Mouse (Mus musculus) small intestine, adult 2 months (tissue): Measurements from ENCODE around the gene Srcin1.

Experiments used
- CTCF ChIP-seq: fragments of 200-500 bp; IDR thresholded peaks from 2 replicates; pipeline ENCODE4 v1.5.1; 2012; ENCODE audit warnings: low read depth, mild to moderate bottlenecking, control low read depth, inconsistent platforms, low read length, moderate library complexity, mixed read lengths; ENCODE audit not compliant: insufficient replicate concordance, insufficient read length; ENCODE audit errors: extremely low read depth
- POLR2A ChIP-seq: fragments of 200-500 bp; IDR thresholded peaks from 2 replicates; pipeline ENCODE4 v1.6.1; 2012; ENCODE audit warnings: low read depth, mild to moderate bottlenecking, control low read depth, inconsistent platforms, low read length, moderate library complexity

DNA sequence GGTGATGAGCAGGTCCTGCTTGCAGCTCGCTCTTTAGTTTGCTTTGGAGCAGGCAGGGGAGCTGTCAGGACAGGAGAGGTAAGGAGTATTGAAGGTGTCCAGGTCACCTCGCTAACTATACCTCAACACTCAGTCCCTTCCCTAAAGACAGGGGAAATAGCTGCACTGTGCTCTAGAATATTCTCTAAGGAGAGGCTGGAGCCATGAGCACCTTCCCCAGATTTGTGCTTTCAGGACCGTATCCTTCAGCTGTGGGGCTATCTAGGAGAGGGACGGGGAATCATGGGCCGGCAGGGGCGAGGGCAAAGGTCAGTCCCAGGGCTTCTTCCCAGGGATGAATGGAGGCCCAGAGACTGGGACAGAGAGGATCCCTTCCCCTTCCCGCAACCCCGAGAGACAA lies 23.8 kb downstream of the Srcin1 start:
- no peak for TF ChIP-seq POLR2A
- TF ChIP-seq CTCF, result no peak
